Mouse (Mus musculus): Measurements from ENCODE around the gene Mfsd13b. TPM values are rescaled to one million over a fixed set of nuclear protein-coding genes. Genes with fewer than 3 reads are reported as not detected.
A peak's percentile ranks its signal among the peaks of the same experiment; 100 is the strongest.
"Not testable (repeated sequence)": the region's sequence is repeated elsewhere in the genome, so short reads cannot be mapped to it uniquely, and the experiment has no call there.

Mfsd13b gene
- not detected for total RNA-seq (2021)

DNA sequence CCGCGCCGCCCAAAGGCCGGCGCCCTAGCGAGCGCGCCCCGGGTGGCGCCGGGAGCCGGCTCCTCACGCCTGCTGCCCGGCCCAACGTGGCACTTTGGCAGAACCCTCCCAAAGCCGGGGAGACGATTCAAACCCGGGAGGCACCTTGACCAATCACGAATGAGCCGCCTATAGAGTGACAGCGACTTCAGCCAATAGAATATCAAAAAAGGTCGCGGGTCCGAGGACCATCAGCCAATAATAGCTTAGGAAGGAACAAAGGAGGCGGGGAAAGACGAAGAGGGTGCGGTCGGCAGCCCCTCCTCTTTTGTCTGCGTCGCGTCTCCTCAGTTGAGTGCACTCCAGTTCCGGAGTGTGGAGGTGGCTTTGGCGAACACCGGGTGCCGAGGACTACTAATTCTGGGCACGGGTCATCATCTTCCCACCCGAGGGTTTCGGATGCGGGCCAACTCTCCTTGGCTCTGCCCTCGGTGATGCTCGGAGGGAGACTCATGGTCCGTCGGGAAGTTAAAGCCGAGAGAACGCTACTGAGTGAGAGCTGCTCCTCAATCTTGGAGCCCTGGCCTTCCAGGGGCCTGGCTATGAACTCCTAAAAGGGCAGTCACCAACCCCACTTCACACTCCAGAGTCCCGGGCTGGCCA is at the start of gene Mfsd13b, which contains the start of gene Cdr2:
Gene Mfsd13b (plus strand): TSS at position 310 of the 642 bp plus-strand sequence.
Gene Cdr2 (minus strand): TSS at position 113 of the 642 bp plus-strand sequence.
- peak; percentile 97 for DNase-seq

DNA sequence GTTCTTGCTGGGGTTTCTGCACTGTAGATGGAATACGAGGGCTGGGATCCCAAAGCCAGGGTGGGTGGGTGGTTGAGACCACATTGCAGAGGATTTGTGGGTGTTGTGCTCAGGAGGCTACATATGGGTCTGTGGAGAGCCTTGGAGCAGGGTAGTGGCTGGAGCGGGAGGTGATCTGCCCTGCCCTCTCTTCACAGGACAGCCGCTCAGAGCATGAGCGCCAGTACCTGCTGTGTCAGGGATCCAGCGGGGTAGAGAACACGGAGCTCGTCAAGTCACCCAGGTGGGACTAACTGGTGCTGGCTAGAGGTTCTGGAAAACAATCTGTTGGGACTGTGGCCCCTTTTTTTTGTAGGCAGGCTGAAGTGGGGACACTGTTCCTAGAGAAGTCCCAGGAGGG is 49.2 kb upstream of the Mfsd13b start:
- no peak for DNase-seq

DNA sequence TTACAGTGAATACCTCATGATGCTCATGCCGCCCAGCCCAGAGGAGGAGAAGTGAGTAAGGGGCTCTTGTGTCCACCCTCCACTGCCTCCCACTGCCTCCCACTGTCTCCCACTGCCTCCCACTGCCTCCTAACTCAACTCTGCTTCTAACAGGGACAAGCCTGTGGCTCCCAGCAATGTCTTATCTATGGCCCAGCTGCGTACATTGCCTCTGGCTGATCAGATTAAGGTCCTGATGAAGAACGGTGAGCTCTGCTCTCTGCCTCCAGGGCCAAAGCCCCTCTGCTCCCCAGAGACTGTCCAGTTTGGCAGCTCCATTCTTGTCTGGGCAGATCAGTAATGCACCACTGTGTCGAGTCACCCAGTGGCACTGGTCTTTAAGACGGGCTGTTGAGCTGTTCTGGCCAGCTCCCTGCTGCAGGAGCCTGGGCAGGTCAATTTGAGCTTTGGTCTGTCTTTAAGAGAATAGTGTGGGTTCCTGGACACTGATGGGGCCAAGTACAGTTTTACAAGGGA is 48.6 kb upstream of the Mfsd13b start:
- no peak for DNase-seq

DNA sequence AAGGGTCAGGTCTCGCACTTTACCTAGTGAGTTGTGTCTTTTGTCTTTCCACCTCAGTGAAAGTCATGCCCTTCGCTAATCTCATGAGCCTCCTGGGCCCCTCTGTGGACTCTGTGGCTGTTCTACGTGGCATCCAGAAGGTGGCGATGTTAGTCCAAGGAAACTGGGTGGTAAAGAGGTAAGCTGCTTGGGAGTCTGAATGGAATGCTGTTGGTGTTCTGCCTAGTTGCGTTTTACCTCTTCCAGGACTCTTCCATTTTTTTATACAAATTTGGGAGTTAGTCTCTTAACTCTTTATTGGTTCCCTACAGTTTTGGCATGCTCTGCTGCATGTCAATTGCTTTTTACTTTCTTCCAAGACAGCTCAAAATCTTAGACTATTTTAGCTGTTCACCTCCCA is 47.6 kb upstream of the Mfsd13b start:
- DNase-seq: peak; percentile 76

DNA sequence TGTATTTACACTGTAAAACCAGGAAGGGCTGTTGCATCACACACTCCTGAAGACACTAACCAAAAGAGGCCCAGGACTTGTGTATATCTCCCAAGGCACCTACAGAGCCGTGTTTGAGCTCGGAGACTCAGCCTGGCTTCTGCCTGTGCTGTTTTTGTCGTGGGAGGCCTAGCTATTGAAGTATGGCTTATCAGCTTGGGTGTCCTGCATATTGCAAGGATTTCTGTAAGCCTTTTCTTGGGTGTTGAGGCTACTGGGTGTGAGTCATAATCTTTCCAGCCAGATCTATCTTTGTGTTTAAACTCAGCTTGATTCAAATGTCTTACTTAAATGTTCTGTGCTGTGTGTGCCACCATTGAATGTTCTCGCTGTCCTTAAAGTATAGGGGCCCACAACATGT is 45.8 kb upstream of the Mfsd13b start:
- DNase-seq: no peak

DNA sequence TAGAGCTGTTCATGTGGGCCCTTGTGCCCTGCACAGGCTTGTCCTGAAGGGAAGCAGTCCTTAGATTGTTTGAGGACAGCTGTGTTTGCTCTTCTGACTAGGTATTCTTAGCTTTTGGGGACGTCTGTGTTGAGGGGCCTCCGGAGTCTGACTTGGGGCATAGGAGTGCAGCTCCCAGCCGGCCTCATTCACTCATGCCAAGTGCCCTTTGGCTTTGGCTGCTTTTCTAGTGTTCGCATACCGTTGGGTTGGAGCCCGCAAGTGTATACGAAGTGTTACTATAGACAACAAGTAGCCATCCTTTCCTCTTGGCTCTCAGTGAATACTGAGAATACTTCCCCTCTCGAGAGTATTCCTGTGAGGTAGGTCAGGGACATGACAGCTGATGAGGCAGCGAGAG is 44.1 kb upstream of the Mfsd13b start:
- no peak for DNase-seq

DNA sequence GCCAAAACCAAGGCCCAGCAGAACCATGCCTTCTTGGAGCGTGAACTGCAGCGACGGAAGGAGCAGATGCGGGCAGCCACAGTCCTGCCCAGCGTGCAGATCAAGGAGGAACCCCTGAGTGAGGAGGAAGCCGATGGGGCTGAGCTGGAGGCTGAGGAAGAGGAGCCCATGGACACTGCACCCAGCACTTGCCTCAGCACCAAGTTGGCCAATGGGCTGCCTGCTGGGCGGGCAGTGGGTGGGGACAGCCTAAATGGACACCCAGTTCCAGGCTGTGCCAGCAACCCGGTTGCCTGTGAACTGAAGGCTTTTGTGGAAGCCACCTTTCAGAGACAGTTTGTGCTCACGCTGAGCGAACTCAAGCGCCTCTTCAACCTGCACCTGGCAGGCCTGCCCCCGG is 42.0 kb upstream of the Mfsd13b start:
- DNase-seq: no peak

DNA sequence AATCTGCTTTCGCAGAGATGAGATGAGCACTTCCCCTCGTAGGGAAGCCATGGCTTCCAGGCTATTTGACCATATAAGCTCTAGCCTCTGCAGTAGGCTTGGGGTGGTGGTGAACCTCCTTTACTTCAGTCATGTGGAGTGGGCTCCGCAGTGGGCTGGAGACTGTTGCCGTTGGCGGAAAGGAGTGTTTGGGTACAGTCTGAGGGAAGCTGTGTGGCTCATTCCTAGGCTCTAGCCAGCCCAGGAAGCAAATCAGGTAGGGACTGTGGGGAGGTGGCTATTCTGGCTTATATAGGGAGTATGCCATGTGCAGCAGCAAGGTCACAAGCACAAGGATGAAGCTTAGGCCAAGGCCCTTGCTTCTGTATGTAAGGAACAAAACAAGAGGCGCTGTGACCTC is 41.1 kb upstream of the Mfsd13b start:
- no peak for DNase-seq

DNA sequence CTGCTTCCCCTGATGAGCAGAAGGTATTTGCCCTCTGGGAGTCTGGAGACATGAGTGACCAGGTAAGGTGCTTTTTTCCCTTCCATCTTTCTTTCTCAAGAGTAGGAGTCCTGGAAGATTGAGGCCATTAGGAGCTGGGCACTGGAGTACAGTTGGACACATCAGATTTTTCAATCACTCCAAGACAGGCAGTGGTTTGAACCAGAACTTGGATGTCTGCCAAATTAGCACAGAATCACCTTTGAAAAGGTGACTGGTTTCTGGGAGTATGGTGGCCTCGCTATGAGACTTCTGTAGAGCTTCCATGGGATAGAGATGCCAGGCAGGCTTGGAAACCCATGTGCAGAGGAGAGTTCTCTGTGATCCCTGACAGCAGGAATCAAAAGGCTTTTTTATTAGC is 39.8 kb upstream of the Mfsd13b start:
- no peak for DNase-seq

DNA sequence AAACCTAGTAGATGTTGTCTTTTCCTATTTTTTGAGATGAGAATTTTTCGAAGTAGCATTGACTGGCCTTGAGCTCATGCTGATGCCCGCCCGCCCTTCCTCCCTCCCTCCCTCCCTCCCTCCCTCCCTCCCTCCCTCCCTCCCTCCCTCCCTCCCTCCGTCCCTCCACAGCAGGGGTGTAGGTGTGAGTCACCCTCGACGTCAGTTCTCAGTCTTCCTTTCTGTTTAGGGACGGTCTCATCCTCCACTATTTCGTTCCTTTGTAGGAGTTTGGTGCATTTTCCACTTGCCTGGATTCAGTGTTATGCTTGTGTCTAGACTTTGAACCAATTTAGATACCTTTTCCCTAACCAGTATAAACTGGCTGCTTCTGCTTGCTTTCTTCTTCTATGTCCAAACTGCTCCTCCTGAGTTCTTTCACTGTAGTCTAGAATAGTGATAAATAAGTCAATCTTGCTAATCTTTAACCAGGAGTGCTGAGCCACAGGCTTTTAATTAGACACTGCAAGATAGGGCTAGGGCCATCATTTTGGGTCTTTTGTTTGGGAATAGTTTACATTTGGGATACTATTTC is 38.3 kb upstream of the Mfsd13b start:
- DNase-seq: no peak

DNA sequence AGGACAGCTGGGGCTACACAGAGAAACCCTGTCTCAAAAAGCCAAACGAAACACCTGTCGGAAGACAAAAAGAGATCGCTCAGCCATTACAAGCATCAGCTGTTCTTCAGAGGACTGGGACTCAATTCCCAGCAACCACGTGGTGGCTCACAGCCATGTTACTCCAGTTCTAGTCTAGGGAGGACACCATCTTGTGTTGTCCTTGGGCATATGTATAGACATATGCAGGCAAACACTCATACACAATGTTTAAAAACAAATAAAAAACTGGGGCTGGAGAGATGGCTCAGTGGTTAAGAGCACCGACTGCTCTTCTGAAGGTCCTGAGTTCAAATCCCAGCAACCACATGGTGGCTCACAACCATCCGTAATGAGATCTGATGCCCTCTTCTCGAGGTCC is 28.7 kb upstream of the Mfsd13b start:
- not testable (repeated sequence) for DNase-seq

DNA sequence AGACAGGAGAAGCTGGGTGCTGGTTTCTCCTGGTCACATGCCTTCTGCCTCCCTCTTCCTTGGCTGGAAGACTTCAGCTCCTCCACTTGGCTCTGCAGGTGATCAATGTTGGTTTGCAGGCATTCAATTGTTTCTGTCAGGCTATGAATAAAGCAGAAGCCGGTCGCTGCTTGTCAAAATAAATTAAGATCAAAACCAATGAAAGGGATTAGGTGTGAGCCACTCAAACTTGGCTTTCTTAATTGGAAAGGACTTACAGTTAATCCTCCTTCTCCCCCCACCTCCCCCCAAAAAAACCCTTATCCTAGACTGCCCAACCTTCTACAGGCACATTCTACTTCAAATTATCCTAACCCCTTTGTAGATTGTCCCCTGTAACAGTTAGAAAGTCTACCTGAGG is 22.2 kb upstream of the Mfsd13b start:
- DNase-seq: no peak

DNA sequence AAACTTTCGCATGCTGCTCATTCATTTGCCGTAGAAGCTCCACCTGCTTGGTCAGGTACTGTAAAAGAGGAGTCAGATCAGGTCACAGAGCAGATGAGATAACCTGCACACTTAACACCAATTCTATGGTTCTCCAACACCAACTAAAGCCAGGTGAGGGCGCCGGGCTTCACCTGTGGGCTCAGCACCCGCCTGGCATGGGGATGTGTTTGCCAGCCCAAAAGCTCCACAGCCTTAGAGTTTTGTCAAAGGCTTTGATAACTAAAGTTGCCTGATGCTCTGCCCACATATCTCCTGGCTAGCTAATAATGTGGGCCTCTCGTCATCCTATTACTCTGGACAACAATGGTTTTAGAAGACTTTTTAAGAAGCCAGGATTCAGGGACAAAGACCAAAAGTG is 21.7 kb upstream of the Mfsd13b start:
- no peak for DNase-seq

DNA sequence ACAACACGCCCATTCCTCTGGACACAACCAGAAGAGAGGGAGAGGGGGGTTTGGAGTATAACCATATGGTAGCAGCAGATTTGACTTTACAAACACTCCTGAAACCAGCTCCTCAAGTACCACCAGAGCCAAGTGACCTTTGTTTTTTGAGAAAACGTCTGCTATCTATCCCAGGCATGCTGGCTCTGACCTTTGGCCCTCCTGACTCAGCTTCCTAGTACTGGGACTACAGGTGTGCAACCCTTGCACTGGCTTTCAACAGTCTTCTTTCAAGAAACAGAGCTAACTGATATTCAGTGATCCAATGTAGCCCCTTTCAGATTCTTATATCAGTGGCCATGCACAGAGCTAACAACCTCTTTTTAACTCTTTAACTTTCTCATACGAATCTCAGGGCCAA is 20.4 kb upstream of the Mfsd13b start:
- DNase-seq: no peak

DNA sequence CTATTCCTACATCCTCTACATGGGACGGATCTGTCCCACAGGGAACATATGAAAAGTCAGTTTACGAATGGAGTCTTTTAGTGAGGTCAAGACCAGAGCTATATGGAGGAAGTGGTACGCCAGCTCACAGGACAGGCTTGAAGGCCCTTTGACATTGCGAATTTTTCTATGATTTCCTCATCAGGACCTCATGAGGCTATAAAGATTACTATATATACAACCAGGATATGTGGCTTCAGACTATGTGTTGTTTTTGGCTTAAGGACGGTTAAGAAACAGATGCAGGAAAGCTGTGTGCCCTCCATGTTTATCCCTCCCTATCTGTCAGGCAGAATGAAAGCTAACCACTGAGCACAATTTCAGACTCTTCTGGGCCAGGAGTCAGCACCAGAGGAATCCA is 19.2 kb upstream of the Mfsd13b start:
- DNase-seq: no peak

DNA sequence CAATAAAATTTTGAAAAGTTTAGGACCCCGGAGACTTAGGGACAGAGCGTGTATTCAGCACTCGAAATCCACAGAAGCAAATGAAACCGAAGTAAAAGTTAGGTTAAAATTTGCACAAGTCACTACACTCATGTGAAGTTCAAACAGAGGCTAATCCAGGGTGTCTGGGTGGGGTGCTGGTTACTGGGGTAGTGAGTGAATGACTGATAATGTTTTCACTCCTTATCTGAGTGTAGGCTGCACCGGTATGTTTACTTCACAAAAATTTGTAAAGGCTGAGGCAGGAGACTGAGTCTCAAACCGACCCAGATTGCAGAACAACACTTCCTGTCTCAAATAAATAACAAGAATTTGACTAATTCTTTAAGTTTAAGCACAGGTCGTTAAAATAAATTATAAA is 13.1 kb upstream of the Mfsd13b start:
- no peak for DNase-seq

DNA sequence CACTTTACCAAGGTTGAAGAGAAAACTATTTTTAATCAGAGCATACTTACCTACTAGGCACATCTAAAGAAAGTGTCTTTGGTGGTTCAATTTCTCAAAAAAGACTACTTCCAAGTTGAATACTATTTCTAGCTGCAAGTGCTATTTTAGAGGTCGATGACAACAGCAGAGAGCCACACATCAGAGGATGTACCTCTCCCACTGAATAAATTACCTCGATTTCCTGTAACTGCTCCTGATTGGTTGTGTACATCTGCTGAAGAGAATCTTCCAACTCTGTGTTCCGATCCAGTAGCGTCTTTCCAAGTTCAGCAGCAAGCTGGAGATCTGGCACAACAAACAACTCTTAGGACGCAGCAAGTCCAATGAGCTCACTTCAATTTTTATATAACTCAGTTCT is 12.2 kb upstream of the Mfsd13b start:
- no peak for DNase-seq

DNA sequence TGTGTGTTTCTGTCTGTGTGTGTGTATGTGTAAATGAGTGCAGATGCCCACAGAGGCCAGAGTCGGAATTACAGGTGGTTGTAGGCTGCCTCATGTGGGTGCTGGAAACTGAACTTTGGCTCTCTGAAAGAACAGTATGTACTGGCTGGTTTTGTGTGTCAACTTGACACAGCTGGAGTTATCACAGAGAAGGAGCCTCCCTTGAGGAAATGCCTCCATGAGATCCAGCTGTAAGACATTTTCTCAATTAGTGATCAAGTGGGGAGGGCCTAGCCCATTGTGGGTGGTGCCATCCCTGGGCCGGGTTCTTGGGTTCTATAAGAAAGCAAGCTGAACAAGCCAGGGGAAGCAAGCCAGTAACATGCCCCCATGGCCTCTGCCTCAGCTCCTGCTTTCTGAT is 9.8 kb upstream of the Mfsd13b start:
- DNase-seq: not testable (repeated sequence)

DNA sequence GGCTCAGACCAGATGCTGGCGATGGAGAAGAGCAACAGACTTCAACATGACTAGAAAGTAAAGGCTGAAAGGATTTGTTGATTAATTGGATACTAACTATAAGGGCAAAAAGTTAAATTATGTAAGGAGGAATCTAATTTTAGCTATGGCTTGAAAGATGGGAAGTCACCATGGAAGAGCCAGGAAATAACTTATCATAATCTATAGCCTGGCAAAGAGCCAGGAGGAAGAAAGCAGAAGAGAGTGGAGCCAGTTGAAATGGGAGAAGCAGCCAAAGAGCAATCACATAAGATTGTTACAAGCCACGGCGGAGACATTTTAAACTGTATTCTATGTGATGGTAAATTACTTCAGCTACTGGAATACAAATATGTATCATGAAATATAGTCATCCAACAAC is 8.3 kb upstream of the Mfsd13b start:
- no peak for DNase-seq

DNA sequence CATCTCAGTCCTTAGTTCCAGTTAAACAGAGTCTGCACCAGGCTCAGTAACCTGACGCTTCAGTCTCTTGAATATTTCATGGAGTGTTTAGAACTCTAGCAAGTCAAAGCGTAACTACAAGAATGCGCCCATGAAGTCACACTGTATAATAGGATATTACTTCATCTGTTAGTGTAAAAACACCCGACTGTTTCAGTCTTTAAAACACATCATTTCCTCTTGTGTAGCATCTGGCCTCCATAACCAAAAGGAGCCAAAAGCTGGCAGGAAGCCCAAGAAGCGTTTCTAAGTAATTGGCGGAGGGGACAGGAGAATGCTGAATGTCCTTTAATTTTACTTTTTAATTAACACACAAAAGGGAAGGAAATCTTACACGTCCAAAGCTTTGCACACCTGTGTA is 5.2 kb upstream of the Mfsd13b start:
- peak; percentile 71 for DNase-seq

DNA sequence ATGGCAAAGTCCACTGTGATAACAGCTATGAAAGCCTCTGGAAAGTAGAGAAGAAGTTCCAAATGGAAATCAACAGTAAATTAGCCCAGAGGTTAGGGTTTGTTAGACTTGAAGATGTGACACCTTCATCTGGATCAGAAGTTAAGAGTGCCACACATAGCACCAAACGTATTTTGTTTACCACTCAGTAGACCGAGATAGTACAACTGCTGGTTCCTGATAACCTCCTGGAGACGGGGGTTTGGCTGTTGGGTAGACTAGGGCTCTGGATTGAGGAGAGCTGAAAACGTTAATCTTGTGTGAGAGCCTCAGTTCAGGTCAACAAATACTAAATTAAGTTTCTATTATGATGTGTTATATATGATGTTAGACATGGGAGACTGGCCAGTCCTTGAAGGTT is 2.3 kb upstream of the Mfsd13b start:
- no peak for DNase-seq

DNA sequence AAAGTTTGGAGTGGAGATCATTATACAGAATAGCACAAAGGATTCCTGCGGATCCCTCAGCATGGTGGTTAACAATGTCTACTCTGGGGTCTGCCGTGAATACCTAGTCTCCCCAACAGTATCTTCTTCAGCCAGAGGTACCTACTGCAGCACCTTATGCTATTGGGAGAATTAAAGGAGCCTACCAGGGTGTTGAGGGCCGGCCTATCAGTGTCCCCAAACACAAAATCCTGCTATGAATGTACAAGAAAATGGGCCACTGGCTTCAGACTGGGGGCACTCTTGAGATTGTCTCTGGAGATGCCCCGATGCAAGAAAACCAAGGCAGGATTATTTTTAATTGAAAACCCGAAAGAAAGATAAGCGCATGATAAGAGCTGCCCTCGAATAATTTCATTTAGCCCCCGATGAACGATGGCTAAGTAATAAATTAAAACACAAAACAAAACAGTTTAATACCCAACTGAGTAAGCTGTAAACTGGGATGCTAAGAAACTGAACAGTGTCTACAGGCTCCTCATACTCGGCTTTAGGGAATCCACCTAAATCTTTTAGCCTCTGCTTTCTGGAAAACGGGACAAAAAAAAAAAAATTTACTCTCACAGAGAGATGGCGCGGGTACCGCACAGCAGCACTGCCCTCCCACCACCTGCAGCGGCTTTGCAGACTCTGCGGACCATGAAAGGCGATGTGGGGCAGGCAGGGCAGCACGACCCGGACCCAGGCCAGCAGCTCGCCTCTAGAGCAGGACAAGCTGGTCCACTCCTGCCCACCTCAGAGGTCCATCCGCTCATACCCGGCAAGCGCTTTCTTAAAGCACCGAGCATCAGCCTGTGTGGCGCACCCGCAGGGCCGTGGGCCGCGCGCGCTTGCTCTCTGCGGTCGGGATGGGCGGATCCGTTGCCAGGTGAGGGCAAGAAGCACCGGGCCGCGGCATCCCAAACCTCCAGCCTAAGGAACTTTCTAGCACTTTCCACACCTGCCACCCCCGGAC is 1.1 kb upstream of the Mfsd13b start:
- peak; percentile 43 for DNase-seq

DNA sequence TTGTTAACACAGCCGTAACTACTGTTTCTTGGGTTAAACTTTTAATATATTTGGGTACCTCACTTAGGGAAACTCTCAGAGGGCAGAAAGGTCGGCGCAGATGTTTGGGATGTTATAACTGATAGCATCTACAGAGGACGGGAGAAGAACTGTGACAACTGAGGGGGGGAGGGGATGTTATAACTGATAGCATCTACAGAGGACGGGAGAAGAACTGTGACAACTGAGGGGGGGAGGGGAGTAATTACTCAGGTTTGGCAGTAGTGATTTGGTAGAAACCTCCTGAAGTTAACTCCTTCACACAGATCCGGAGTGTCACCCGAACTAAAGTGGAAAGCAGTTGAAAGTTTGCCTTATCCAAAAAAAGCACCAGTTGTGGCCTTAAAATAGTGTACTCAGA is 659 bp downstream of the Mfsd13b start:
- DNase-seq: no peak

Data from heart, postnatal 4 days (tissue).